Mouse (Mus musculus) lung, adult 2 months (tissue): ENCODE measurements around the gene Hfe2. TPM values are rescaled to one million over a fixed set of nuclear protein-coding genes. Genes with fewer than 3 reads are reported as not detected.

Experiments used
- DNase-seq: peaks from one replicate; pipeline ENCODE4 v3.0.0; 2022
- H3K4me1 ChIP-seq: fragments of 200-500 bp; 2 replicates; pipeline ENCODE4 v1.6.1; 2011; ENCODE audit warnings: low read length; ENCODE audit not compliant: control insufficient read depth, insufficient read depth
- H3K4me3 ChIP-seq: fragments of 200-500 bp; replicated peaks from 2 replicates; pipeline ENCODE3; 2011; ENCODE audit warnings: low read depth, mild to moderate bottlenecking, control low read depth, low read length; ENCODE audit errors: extremely low read depth
- CTCF ChIP-seq: fragments of 200-500 bp; IDR thresholded peaks from 2 replicates; pipeline ENCODE4 v1.5.1; 2011; ENCODE audit warnings: mild to moderate bottlenecking, low read length, control low read depth; ENCODE audit not compliant: insufficient read depth
- POLR2A ChIP-seq: fragments of 200-500 bp; IDR thresholded peaks from 2 replicates; pipeline ENCODE4 v1.6.1; 2011; ENCODE audit warnings: low read depth, mild to moderate bottlenecking, control low read depth, low read length, borderline replicate concordance; ENCODE audit errors: extremely low read depth
- WGBS: fragments of 180-500 bp; shearing (Covaris S2); methylation state at CpG from one replicate; pipeline ENCODE4 v1.1.7; 2018; 5-methylcytosine and 5-hydroxymethylcytosine counted together
- polyA plus RNA-seq: library from polyadenylated mRNA; depleted of rRNA; stranded (reverse); fragments of >200 nt; gene quantifications from 2 replicates; pipeline ENCODE4 v1.2.3, GENCODE M21; 2012; rRNA removed

Hfe2 gene
- polyA plus RNA-seq, 1 experiment: 13.8 TPM

DNA sequence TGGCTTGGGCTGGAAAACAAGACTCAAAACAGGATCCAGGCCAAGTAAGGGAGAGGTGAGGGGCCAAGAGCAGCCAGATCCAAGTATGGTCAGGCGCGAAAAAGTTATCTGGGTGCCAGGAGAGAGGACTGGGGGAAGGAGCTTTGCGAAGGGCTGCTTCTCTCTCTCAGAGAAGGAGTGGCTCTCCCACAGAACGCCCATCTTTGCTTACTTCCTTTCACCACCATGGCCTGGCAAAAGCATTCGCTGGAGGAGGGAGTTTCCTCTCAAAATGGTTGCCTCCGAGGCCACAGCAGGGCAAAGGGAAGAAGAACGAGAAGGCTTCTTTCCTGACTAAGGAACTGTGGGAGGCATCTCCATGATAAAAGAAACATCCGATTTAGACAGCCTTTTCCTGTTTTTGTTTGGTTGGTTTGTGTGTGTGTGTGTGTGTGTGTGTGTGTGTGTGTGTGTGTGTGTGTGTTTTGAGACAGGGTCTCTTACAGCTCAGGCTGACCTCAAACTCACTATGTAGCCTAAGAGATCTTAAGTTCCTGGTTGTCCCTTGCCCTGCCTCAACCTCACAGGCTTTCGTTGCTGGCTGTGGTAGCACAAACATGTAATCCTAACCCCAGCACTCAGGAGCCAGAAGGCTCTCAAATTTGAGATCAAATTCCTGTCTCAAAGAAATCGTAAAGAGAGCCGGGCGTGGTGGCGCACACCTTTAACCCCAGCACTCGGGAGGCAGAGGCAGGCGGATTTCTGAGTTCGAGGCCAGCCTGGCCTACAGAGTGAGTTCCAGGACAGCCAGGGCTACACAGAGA lies 47.1 kb downstream of the Hfe2 start:
- peak; percentile 41 for DNase-seq
- peaks cover 32% of the 10 kb centered on the region for H3K4me1 ChIP-seq
- WGBS: 42% methylated on average over 16 of the region's 16 CpGs
- no peak overlapping the region for H3K4me3 ChIP-seq
- TF ChIP-seq CTCF (no peak), POLR2A (peak; percentile 24; the same call in 1 of the 2 replicates)

DNA sequence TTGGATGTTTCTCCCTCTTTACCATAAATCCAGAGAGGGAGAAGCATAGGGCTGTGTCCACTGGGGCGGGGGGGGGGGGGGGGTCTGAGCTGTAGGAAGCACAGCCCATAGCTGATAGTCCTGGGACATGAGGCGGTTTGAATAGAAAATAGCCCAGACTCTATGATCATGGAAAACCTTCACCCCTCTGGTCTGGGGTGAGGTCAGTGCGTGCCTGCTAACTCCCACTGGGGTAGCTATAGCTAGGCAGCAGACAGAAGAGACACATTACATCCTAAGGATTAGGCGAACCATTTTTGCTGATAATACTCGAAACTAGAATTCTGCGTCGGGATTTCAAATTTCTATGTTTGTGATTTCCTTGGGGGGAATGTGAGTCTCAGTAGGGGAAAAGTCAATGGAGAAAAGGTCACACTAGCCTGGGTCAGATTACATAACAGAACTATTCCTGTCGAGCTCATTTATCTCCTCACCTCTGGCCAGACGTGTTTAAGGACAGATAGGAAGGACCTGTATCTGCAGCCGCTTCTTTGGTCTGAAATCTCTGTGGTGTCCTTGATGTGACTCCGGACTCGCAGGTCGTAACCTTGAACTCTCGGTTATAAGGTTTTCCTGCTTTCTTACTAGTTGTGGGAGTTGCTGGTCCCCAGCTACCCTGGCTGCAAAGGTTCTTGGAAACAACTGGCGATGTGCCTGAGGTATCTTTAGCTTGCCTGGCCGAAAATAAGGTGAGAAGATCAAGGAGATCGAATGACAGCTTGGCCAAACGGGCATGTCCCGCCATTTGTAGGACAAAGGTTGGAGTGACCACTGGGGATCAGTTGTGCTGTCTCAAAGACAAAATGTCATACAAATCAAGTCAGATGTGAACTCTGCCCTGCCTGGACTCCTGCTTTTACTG lies 48.9 kb downstream of the Hfe2 start:
- no peak overlapping the region for H3K4me3 ChIP-seq
- peak; percentile 7 for DNase-seq
- H3K4me1 ChIP-seq: peaks cover 40% of the 10 kb centered on the region
- 74% methylated on average over 19 of the region's 19 CpGs for WGBS
- no peak for TF ChIP-seq CTCF
- no peak for TF ChIP-seq POLR2A

DNA sequence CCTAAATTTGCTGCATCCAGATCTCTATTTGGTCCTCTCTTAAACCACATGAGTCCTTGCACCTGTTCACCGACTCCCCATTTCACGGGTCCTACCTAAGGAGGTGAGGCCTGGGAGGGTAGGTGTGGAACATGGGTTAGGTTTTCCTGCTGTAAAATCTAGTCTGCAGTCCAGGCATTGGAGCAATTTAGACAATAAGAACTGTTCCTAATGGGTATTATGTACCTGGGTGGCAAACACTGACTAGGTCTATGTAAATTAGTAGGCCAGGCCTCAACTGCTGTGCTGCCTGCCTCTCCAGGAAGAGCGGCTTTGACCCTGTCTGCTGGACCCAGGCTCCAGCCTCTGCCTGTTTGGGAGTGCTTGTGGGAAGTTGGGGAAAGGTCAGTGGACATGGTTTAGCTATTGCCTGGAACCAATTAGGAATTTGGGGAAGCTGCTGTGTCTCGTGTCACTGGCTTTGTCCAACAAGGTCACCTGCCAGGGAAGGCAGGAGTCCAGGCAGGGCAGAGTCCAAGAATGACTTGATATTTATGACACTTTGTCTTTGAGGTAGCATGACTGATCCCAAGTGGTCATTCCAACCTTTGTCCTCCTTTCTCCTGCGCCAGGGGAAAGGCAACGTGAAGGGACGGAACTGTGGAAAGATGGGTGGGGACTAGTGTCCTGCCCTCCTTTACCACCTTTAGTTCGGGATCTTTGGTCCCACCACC lies 50.5 kb downstream of the Hfe2 start:
- WGBS: 64% methylated on average over 8 of the region's 8 CpGs
- TF ChIP-seq POLR2A (no peak), CTCF (no peak)
- Histone ChIP-seq H3K4me3 (no peak overlapping the region), H3K4me1 (peaks cover 43% of the 10 kb centered on the region)
- peak; percentile 31 for DNase-seq

DNA sequence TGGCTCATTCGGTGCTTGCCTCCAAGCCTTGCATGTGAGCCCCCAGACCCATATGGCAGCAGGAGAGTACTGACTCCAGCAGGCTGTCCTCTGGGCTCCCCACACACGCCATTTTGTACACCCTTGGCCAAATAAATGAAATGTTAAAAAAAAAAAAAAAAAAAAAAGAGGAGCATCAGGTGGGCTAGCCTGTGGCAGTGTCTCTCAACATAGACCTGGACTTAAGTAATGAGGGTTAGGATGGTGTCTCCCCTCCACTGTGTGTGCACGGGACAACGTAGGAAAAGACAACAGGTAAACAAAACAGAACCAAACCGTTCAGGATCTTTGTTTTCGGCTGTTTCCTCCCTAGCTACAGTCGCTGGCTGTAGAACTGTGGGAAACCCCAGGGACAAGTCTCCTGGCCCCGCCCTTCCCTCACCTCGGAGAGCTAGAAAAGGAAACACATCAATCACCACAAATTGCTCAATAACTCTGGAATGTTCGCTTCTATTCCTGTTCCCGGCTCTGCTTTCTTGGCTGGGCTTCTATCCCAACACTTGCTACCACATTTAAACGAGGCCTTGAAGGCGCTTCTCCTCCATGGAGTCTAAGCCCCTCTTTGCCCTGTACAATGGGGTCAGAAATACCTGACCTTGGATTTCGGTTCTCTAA lies 51.2 kb downstream of the Hfe2 start:
- Histone ChIP-seq H3K4me1 (peaks cover 37% of the 10 kb centered on the region), H3K4me3 (peak overlapping the region; percentile 22)
- DNase-seq: no peak
- WGBS: 10% methylated on average over 14 of the region's 14 CpGs
- no peak; the same call in 1 of the 2 replicates for TF ChIP-seq POLR2A
- no peak for TF ChIP-seq CTCF

DNA sequence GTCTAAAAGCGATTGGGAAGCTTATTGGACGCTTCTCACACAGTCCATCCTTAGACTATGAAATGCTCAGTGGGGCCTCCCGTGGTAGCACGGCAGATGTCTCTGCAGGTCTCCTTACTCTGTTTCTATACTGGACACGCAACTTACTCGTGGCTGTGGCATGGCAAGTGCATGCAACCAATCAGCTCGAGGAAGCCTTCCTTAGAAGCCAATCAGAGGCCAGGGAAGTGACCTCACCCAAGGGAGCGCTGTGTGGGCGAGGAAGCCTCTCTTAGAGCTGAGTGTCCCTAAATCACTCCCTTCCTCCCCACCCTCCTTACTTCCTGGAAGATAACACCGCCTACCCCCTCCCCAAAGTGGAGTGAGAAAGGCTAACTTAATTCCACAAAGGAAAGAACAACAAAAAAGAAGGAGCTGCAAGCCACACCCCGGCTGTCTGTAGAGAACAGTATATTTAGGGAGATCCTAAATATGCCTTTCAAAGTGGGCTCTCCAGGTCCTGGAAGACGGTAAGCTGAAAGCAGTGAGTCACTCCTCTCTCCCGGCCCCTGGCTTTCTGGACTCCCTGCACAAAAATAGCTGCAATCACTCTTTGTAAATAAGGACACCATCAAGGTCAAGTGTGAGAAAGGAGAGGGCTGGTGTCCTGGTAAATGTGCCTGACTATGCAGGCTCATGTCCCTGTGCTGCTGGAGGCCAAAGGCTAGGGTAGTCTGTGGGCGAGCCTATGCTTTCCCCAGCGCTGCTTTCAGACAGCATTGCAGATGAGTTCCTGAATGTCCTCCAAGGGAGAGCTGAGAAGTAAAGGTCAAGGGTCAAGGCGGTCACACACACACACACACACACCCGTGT lies 51.9 kb downstream of the Hfe2 start, which contains the start of gene Gm16253:
Gm16253 (plus strand) TSS at position 295 of the 852 bp plus-strand sequence.
- peak within 1 kb of the TSS; percentile 22 for H3K4me3 ChIP-seq

DNA sequence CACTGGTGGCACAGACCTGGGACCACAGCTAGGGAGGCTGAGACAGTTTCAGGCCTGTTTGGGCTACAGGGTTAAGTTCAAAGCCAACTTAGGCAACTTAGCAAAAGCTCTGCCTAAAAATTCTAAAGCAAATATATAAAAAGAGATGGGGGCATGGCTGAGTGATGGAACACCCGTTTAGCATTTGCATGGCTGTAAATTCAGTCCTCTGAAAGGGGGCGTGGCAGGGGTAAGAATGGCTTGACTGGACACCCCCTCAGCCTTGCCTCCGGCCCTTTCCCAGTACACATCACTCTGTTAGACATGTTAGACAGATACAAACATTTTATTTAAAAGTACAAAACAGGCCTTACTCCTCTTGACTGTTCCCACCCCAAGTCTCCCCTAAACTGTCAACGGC lies 52.6 kb downstream of the Hfe2 start:
- TF ChIP-seq POLR2A (no peak), CTCF (no peak)
- 49% methylated on average over 4 of the region's 4 CpGs for WGBS
- Histone ChIP-seq H3K4me1 (peaks cover 31% of the 10 kb centered on the region), H3K4me3 (peak overlapping the region; percentile 0)
- DNase-seq: no peak

More for the DNA sequence above, 51.9 kb downstream of the Hfe2 start, which contains the start of gene Gm16253:
- DNase-seq: peak; percentile 85
- TF ChIP-seq CTCF (0 out of 2 replicates have a peak, but pooled peaks have one; percentile 0), POLR2A (peak; percentile 79; the same call in 1 of the 2 replicates)
- 8% methylated on average over 17 of the region's 17 CpGs for WGBS
- peaks cover 31% of the 10 kb centered on the region for H3K4me1 ChIP-seq

Other genes with a start within 250 kb of the Hfe2 start
- 2.9 and 3.6 TPM in 2 replicates for gene Fcgr1, start 231.2 kb upstream of the Hfe2 start, polyA plus RNA-seq
- not detected in 2 replicates for gene BC107364, start 72.9 kb upstream of the Hfe2 start, polyA plus RNA-seq
- gene Txnip, start 32.8 kb downstream of the Hfe2 start, polyA plus RNA-seq: 687 and 806 TPM in 2 replicates
- gene Gm16253, start 51.8 kb downstream of the Hfe2 start, polyA plus RNA-seq: not detected in 2 replicates
- gene Polr3gl, start 69.0 kb downstream of the Hfe2 start, polyA plus RNA-seq: 18.3 and 21.3 TPM in 2 replicates
- gene Ankrd34a, start 71.5 kb downstream of the Hfe2 start, polyA plus RNA-seq: 0.27 and 0.44 TPM in 2 replicates
- gene Lix1l, start 76.0 kb downstream of the Hfe2 start, polyA plus RNA-seq: 20.6 and 34.4 TPM in 2 replicates
- 5.0 and 12.2 TPM in 2 replicates for gene Rbm8a, start 104.8 kb downstream of the Hfe2 start, polyA plus RNA-seq
- gene Pex11b, start 110.2 kb downstream of the Hfe2 start, polyA plus RNA-seq: 24.0 and 40.1 TPM in 2 replicates
- 0.02 and 0.18 TPM in 2 replicates for gene Gm42957, start 110.3 kb downstream of the Hfe2 start, polyA plus RNA-seq
- gene Itga10, start 120.4 kb downstream of the Hfe2 start, polyA plus RNA-seq: 1.7 and 2.3 TPM in 2 replicates
- 1.4 and 3.6 TPM in 2 replicates for gene Ankrd35, start 145.0 kb downstream of the Hfe2 start, polyA plus RNA-seq
- gene Pias3, start 171.2 kb downstream of the Hfe2 start, polyA plus RNA-seq: 39.3 and 44.1 TPM in 2 replicates
- 3.8 and 4.7 TPM in 2 replicates for gene Nudt17, start 183.4 kb downstream of the Hfe2 start, polyA plus RNA-seq
- gene Polr3c, start 202.5 kb downstream of the Hfe2 start, polyA plus RNA-seq: 16.7 and 29.8 TPM in 2 replicates
- gene Rnf115, start 202.5 kb downstream of the Hfe2 start, polyA plus RNA-seq: 16.3 and 16.4 TPM in 2 replicates